Mouse (Mus musculus) limb, embryonic 13.5 days (tissue): ENCODE data around the gene 1700018B08Rik. TPM values are rescaled to one million over a fixed set of nuclear protein-coding genes. Genes with fewer than 3 reads are reported as not detected.

Experiments used
- ATAC-seq: fragments of 200-750 bp; cut with Nextera tagmentation; 2 replicates; pipeline ENCODE4 v1.8.0; 2017; ENCODE audit warnings: low read depth, moderate number of reproducible peaks, moderate TSS enrichment; ENCODE audit not compliant: low FRiP score
- H3K27ac ChIP-seq: fragments of 300-500 bp; sonication (generic); 2 replicates; pipeline ENCODE4 v1.5.1; 2015; ENCODE audit warnings: inconsistent platforms, mild to moderate bottlenecking, moderate library complexity
- H3K27me3 ChIP-seq: fragments of 300-500 bp; sonication (generic); 2 replicates; pipeline ENCODE4 v1.6.1; 2015; ENCODE audit warnings: mild to moderate bottlenecking, inconsistent platforms
- H3K36me3 ChIP-seq: fragments of 300-500 bp; sonication (generic); 2 replicates; pipeline ENCODE4 v1.6.1; 2015; ENCODE audit warnings: inconsistent platforms, mild to moderate bottlenecking, moderate library complexity
- H3K4me1 ChIP-seq: fragments of 300-500 bp; sonication (generic); 2 replicates; pipeline ENCODE4 v1.6.1; 2015; ENCODE audit warnings: inconsistent platforms
- H3K4me2 ChIP-seq: fragments of 300-500 bp; sonication (generic); replicated peaks from 2 replicates; pipeline ENCODE4 v1.6.1; 2015; ENCODE audit warnings: inconsistent platforms, mild to moderate bottlenecking, moderate library complexity
- H3K4me3 ChIP-seq: fragments of 300-500 bp; sonication (generic); 2 replicates; pipeline ENCODE4 v1.5.1; 2015; ENCODE audit warnings: moderate library complexity, mild to moderate bottlenecking, inconsistent platforms
- H3K9ac ChIP-seq: fragments of 300-500 bp; sonication (generic); 2 replicates; pipeline ENCODE4 v1.6.1; 2015; ENCODE audit warnings: mild to moderate bottlenecking, inconsistent platforms
- H3K9me3 ChIP-seq: fragments of 300-500 bp; sonication (generic); 2 replicates; pipeline ENCODE4 v1.6.1; 2016; ENCODE audit warnings: inconsistent platforms
- WGBS: fragments of 180-500 bp; shearing (Covaris S2); methylation state at CpG from one replicate; pipeline ENCODE4 v1.1.7; 2015; 5-methylcytosine and 5-hydroxymethylcytosine counted together
- polyA plus RNA-seq: library from polyadenylated mRNA; unstranded; fragments of >200 nt; fragmentation: Nextera tagmentation; extraction: Ambion mirVana; gene quantifications from 2 replicates; pipeline ENCODE4 v1.2.1, GENCODE M21; 2015

Gene 1700018B08Rik
- polyA plus RNA-seq, 1 experiment from 2014 or later = not detected

- Histone ChIP-seq H3K9me3 (no peaks in the 10 kb centered on the region), H3K4me1 (peaks cover 34% of the 10 kb centered on the region), H3K27me3 (peaks cover 5% of the 10 kb centered on the region; the same call in 1 of the 2 replicates), H3K27ac (peak within 1 kb of the TSS; percentile 55), H3K9ac (peak within 1 kb of the TSS; percentile 88), H3K36me3 (no peaks in the 10 kb centered on the region), H3K4me2 (peak within 1 kb of the TSS; percentile 94), H3K4me3 (peak within 1 kb of the TSS; percentile 91)
- peak; percentile 92 for ATAC-seq
- WGBS = 1% methylated on average over 53 of the region's 63 CpGs
These were observed 34.7 kb upstream of the 1700018B08Rik start, which contains the start of gene Fbxo31 for GRCm38 (mm10) chr8:121578676-121579451. Fbxo31 (minus strand) TSS chr8:121578806.

DNA sequence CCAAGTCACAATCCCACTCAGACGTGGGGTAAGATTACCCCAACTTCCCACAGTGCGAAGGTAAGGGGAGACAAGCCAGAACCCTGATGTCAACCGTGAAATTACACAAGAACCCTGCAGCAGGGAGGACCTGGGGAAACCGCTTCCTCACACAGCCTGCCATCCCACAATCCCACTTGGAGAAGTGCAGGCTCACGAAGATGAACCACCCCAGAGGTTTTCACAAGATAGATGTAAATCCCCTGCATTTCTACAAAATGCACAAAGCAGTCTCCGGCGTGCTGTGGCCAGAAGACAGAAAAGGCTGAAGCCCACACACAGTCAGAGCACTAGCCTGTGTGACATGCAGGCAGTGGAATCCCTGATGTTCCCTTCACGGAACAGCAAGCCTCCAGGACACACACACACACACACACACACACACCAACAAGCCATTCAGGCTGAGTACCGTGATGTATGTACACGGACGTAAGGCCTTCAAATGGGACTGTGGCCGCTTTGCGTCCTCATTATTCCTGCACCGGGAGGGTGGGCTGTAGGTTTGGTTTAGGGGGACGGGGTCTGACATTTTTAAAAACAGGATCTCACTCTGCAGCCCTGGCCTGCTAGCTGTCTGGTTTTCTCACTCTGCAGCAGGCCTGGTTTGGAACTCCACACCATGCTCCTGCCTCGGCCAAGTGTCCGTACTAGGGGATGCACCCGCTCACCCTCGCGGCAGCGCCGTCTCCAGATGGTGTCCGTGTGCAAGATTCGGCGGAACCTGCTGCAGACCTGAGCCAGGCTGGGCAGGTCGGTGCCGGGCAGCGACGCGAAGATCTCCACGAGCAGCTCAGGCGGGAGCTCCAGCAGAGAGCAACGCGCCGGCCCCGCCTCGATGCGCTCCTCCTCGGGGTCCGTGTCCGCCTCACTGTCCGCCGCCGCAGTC is 33.9 kb upstream of the 1700018B08Rik start:
- peak overlapping the region; percentile 55 for H3K27ac ChIP-seq
- peaks cover 5% of the 10 kb centered on the region; the same call in 1 of the 2 replicates for H3K27me3 ChIP-seq
- H3K4me2 ChIP-seq = peak overlapping the region; percentile 94
- H3K4me3 ChIP-seq = peak overlapping the region; percentile 91
- H3K36me3 ChIP-seq = no peaks in the 10 kb centered on the region
- no peaks in the 10 kb centered on the region for H3K9me3 ChIP-seq
- ATAC-seq = peak; percentile 49
- H3K9ac ChIP-seq = peak overlapping the region; percentile 88
- 2% methylated on average over 44 of the region's 44 CpGs for WGBS
- peaks cover 39% of the 10 kb centered on the region for H3K4me1 ChIP-seq

DNA sequence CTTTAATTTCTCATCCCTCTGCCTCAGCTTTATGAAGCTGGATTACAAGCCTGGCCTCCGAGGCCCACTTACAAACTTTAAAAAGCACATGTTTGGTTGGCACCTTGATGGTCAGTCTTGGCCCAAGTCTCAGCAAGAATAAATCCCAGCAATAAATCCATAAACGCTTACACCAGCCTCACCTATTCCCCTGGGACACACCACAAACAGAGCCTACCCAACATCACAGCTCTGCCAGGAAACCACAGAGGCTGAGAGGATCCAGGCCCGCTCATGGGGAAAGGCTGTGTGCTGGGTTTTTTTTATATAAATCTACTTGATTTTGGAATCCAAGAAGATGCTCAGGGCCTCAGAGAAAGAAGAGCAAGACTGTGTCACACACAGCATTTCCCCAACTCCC is 31.5 kb upstream of the 1700018B08Rik start:
- H3K4me2 ChIP-seq = no peak overlapping the region
- H3K27me3 ChIP-seq = peaks cover 5% of the 10 kb centered on the region; the same call in 1 of the 2 replicates
- H3K9me3 ChIP-seq = no peaks in the 10 kb centered on the region
- H3K36me3 ChIP-seq = no peaks in the 10 kb centered on the region
- no peak overlapping the region for H3K27ac ChIP-seq
- H3K4me3 ChIP-seq = no peak overlapping the region
- no peak for ATAC-seq
- peak overlapping the region; percentile 15; the same call in 1 of the 2 replicates for H3K9ac ChIP-seq
- peaks cover 39% of the 10 kb centered on the region for H3K4me1 ChIP-seq
- 47% methylated on average over 3 of the region's 3 CpGs for WGBS

DNA sequence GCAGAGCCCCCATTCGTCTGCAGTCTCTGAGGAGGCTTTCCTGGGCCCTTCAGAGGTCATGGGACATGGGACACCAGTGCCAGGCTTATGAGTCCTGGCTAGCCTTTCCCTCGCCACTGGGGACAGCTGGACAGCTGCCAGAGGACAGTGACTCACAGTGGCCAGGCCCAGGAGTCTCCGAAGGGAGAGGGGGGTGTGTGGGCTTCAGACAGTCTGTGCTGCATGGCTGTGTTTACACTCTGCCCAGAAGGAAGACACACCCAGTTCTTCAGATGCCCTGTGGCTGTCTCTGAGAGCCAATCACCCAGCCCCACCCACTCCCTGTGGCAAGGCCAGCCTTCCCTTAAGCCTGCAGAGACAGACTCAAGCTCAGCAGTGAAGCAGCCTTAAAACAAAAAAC is 29.2 kb upstream of the 1700018B08Rik start:
- Histone ChIP-seq H3K36me3 (peaks cover 4% of the 10 kb centered on the region; the same call in 1 of the 2 replicates), H3K9ac (no peak overlapping the region), H3K9me3 (no peaks in the 10 kb centered on the region), H3K4me1 (peaks cover 40% of the 10 kb centered on the region), H3K4me3 (no peak overlapping the region), H3K27ac (no peak overlapping the region), H3K27me3 (no peaks in the 10 kb centered on the region), H3K4me2 (no peak overlapping the region)
- ATAC-seq = no peak
- 43% methylated on average over 3 of the region's 3 CpGs for WGBS

DNA sequence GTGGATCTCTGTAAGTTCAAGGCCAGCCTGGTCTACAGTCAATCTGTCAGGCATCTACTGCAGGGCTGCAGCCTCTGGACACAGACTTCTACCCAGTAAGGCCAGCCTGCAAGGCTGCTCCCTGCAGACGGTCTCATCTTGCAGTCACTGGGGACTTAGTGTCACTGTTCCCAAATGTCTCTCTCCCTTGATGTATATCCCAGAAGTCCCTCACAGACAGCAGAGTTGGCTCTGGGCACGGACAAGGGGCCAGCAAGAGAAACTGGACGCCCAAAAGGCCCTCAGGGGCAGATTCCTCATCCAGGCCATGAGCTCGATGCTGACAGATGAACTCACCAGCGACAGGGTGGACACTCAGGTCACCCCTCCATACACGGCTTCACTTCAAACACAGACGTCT is 28.0 kb upstream of the 1700018B08Rik start:
- H3K36me3 ChIP-seq = peaks cover 4% of the 10 kb centered on the region; the same call in 1 of the 2 replicates
- H3K9me3 ChIP-seq = no peaks in the 10 kb centered on the region
- H3K9ac ChIP-seq = no peak overlapping the region
- peaks cover 30% of the 10 kb centered on the region for H3K4me1 ChIP-seq
- H3K4me3 ChIP-seq = no peak overlapping the region
- H3K27me3 ChIP-seq = no peaks in the 10 kb centered on the region
- H3K4me2 ChIP-seq = no peak overlapping the region
- WGBS = 75% methylated on average over 7 of the region's 7 CpGs
- no peak overlapping the region for H3K27ac ChIP-seq
- no peak for ATAC-seq

DNA sequence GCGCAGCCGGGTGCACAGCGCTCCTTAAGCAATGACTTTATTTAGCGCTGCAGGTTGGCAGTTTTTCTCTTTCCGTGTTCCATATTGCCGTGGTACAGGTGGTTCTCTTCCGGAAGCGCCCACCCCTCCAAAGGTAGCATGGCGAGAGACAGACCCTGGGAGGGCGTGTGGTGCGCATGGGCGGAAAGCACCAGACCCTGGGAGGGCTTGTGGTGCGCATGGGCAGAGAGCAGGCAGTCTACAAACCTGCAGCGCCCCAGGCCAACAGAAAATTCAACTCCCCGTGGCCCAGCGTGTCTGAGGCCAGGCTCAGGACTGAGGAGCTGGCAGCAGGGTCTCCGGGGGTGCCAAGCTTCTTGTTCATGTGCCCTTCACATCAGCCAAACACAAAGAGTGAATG is 26.7 kb upstream of the 1700018B08Rik start:
- no peaks in the 10 kb centered on the region for H3K27me3 ChIP-seq
- H3K9me3 ChIP-seq = no peaks in the 10 kb centered on the region
- H3K36me3 ChIP-seq = peaks cover 10% of the 10 kb centered on the region
- no peak for ATAC-seq
- H3K9ac ChIP-seq = no peak overlapping the region
- 77% methylated on average over 17 of the region's 17 CpGs for WGBS
- peaks cover 17% of the 10 kb centered on the region for H3K4me1 ChIP-seq
- H3K27ac ChIP-seq = no peak overlapping the region
- no peak overlapping the region for H3K4me2 ChIP-seq
- no peak overlapping the region for H3K4me3 ChIP-seq

DNA sequence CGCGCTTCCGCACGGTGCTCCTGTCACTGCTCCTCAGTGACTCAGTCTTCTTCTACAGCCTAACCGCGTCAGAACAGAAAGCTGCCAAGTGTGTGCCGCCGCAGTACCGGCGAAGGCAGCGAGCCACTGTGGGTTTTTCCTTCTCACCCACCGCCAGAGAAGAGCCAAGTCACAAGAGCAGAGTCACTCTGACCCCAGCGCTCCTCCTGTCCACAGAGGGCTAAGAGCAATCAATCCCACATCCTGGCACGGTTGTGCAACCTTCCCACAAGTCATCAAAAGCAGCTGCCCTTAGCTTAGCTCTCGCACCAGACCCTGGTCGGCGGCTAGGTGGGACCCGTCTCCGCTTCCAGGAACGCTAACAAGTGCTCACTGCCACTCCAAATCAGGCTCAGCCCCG is 26.2 kb upstream of the 1700018B08Rik start:
- H3K9me3 ChIP-seq = no peaks in the 10 kb centered on the region
- H3K27me3 ChIP-seq = no peaks in the 10 kb centered on the region
- no peak overlapping the region for H3K9ac ChIP-seq
- H3K4me3 ChIP-seq = no peak overlapping the region
- H3K4me2 ChIP-seq = no peak overlapping the region
- WGBS = 81% methylated on average over 21 of the region's 21 CpGs
- H3K27ac ChIP-seq = no peak overlapping the region
- no peak for ATAC-seq
- peaks cover 12% of the 10 kb centered on the region for H3K4me1 ChIP-seq
- peaks cover 15% of the 10 kb centered on the region for H3K36me3 ChIP-seq

DNA sequence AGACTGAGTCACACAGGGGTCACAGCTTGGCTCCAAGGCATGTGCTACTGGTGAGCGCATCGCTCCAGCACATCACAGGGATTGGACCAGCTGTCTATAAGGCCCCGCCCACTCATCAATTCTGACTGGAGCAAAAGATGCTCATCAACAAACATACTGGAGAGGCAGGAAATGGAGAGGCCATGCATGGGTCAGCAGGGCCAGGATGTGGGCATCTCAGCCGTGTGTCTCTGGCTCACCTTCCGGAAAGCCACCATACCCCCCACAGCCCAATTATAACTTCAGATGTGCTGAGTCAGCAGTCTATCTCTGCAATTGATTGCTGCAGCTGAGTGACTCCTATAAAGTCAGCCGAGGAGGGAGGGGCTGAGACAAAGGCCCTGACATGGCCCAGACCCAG is 24.2 kb upstream of the 1700018B08Rik start:
- H3K4me2 ChIP-seq = no peak overlapping the region
- H3K4me1 ChIP-seq = peaks cover 7% of the 10 kb centered on the region; the same call in 1 of the 2 replicates
- no peak for ATAC-seq
- no peaks in the 10 kb centered on the region for H3K27me3 ChIP-seq
- 68% methylated on average over 6 of the region's 6 CpGs for WGBS
- H3K36me3 ChIP-seq = peaks cover 33% of the 10 kb centered on the region
- no peak overlapping the region for H3K9ac ChIP-seq
- no peak overlapping the region for H3K27ac ChIP-seq
- no peaks in the 10 kb centered on the region for H3K9me3 ChIP-seq
- no peak overlapping the region for H3K4me3 ChIP-seq

DNA sequence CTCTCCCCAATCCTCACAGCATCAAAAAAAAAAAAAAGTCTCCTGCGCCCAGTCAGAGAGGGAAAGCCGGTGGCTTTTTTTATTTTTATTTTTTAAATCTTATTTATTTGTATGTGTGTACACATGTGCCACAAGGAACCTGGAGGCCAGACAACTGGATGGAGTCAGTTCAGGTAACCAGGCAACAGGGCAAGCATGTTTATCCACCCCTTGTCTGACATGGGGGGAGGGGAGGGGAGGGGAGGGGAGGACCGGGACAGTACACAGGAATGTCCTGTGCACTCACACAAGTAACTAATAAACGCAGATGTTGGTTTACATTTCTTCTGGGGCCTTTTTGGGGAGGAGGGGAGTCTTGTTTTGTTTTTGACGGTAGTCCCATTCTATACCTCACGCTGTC is 19.6 kb upstream of the 1700018B08Rik start:
- ATAC-seq = no peak
- Histone ChIP-seq H3K9me3 (no peaks in the 10 kb centered on the region), H3K4me1 (0 out of 2 replicates have a peak, but pooled peaks cover 3% of the 10 kb centered on the region), H3K27me3 (no peaks in the 10 kb centered on the region), H3K4me3 (no peak overlapping the region), H3K36me3 (peaks cover 54% of the 10 kb centered on the region), H3K9ac (no peak overlapping the region), H3K4me2 (no peak overlapping the region), H3K27ac (no peak overlapping the region)
- WGBS = 86% methylated on average over 6 of the region's 6 CpGs

DNA sequence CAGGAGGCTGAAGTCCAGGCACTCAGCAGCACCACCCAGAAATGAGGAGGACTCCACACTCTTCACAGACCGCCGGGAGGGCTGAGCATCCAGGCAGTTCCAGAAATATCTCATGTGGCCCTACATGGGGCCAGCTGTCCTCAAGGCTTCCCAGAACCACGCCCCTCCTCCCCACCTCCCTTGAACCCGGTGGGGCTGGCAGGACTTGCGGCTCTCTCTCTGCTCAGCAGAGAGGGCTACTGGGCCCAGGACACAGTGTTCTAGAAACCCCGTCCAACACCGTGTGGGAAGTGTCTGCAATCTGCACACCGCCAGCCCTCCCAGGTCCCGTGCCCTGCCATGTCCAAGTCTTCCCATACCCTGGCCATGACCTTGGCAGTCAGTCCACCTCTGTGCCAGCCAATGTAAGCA is 18.8 kb upstream of the 1700018B08Rik start:
- Histone ChIP-seq H3K9me3 (no peaks in the 10 kb centered on the region), H3K27ac (no peak overlapping the region), H3K4me1 (no peaks in the 10 kb centered on the region), H3K4me3 (no peak overlapping the region), H3K4me2 (no peak overlapping the region), H3K36me3 (peaks cover 62% of the 10 kb centered on the region), H3K27me3 (no peaks in the 10 kb centered on the region), H3K9ac (no peak overlapping the region)
- ATAC-seq = no peak
- WGBS = 81% methylated on average over 9 of the region's 9 CpGs

- ATAC-seq = no peak
- Histone ChIP-seq H3K36me3 (peaks cover 67% of the 10 kb centered on the region), H3K27ac (no peak overlapping the region), H3K4me1 (no peaks in the 10 kb centered on the region), H3K4me3 (no peak overlapping the region), H3K4me2 (no peak overlapping the region), H3K27me3 (no peaks in the 10 kb centered on the region), H3K9me3 (no peaks in the 10 kb centered on the region), H3K9ac (no peak overlapping the region)
- WGBS = 88% methylated on average over 16 of the region's 16 CpGs
These were observed 17.7 kb upstream of the 1700018B08Rik start for GRCm38 (mm10) chr8:121561636-121562345.
